Mouse (Mus musculus): ENCODE measurements around the gene Ttc41. TPM values are rescaled to one million over a fixed set of nuclear protein-coding genes. Genes with fewer than 3 reads are reported as not detected.
A peak's percentile ranks its signal among the peaks of the same experiment; 100 is the strongest.
"Not testable (repeated sequence)": the region's sequence is repeated elsewhere in the genome, so short reads cannot be mapped to it uniquely, and the experiment has no call there.

The Ttc41 gene
- total RNA-seq (2021): 2.4 and 2.7 TPM in 2 replicates
- long read RNA-seq, experiment 1: 0 reads
- long read RNA-seq, experiment 2: 0 reads

DNA sequence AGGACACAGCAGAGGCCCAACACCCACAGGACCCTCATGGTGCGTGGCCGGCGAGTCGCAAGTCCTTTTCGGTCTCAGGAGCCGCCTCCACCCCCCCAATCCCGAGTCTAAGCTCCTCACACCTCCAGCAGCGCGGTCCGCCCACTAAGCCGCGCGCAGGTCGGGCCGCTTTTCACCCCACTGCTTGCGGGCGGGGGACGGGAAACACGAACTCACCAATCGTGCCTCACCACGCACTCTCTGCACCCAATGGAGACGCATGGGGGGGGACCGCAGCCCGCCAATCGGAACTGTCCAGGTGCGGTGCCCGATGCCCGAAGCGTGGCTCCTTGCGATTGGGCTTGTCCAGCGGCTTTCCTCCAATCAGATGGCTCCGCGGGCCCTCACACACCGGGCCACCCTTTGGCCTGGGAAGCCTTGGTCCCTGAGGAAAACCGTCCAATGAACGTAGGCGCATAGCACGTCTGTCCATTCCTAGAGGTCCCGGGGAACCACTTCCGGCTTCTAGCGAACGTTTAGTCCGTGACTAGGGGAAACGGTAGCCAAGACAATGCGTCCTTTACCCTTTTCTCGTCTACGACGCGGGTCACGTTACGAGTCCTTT is at the start of gene Ttc41, which contains the start of gene Hsp90b1:
Gene Ttc41 (plus strand): TSS at position 494 of the 604 bp plus-strand sequence.
Gene Hsp90b1 (minus strand): TSS at position 192 of the 604 bp plus-strand sequence.
- DNase-seq: peak; percentile 100

DNA sequence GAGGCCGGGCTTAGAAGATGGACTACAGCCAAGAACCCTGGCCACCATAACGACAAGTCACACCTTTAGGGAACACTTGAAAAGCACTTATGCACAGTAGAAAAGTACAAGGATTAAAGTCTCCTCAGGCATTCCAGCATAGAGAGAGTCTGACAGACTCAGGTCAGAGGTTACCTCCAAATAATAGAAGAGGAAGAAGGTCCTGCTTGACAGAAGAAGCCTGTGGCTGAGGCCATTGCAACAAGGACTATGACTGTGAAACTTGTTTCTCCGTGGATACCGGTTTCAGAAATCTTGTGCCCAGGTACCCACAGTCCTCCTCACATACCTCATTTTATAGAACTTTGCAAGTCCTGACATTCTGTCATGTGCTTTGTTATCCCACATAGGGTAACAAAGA is 35.1 kb upstream of the Ttc41 start:
- not testable (repeated sequence) for DNase-seq

- not testable (repeated sequence) for DNase-seq
Observed at GRCm38 (mm10) chr10:86684797-86685178, 20.8 kb upstream of the Ttc41 start.

DNA sequence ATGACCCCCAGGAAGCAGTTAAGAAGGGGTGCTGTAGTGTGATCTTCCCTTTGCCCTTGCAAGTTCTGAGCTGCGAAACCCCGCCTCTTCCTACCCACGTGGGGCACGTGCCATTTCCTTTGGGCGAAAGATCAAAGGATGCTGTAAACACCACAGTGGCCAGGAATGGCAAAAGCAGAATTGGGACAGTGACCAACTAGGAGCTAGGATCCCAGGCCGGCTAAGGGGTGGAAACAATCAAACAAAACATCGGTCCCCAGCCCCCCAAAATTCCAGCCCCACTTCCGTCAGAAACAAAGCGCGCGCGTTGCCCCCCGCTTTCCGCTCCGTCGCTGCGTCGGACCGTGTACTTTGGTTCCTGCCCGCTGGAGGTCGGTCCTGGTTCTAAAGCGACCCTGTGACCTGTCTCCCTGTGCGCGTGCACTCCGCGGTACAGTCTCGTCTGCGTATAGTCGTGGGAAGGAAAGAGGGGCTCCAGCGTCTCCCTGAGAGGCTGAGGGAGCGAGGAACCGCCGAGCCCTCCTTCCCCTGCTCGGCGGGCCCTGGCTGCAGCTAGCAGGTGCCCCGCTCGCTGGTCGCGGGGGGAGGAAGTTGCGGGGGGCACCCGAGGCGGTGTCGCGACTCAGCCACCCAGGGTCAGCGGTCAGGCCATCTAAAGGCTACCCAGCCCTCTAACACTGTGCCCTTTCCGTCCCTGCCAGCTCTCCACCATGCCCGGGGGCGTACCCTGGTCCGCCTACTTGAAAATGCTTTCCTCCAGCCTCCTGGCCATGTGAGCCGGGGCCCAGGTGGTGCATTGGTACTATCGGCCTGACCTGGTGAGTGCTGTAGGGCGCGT is 20.2 kb upstream of the Ttc41 start:
- peak; percentile 88 for DNase-seq

DNA sequence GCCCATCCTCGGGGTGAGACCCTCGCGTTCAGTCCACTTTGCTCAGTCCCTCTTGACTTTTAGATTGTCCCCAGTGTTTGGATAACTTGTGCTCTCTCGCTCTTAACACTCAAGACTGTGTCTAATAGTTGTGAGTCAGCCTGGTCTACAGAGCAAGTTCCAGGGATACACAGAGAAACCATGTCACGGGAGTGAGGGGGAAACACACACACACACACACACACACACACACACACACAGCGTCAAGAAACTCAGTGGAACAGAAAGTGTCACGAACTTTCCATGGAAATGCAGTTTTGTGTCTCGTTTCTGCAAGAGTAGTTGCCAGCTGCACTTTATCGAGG is 19.6 kb upstream of the Ttc41 start:
- DNase-seq: not testable (repeated sequence)

DNA sequence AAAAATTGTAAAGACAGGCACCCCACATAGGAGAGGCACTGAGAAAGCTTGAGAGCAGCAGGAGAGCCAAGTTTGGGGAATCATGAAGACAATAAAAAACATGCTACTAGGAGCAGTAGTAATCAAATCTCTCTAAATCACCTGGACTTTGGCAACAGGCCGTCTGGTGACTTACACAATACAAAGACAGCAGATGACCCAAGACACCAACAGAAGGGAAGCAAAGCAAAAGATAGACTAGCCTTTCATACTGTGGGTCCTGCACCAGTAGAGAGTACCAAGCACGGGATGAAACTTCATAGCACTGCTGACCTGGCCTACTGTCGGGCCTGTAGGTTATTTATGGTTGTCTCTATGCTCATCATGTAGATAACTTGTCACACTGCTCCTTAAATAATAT is 5.4 kb upstream of the Ttc41 start:
- DNase-seq: no peak

- no peak for DNase-seq
Observed at GRCm38 (mm10) chr10:86700973-86701372, 4.6 kb upstream of the Ttc41 start.

- no peak for DNase-seq
Observed at GRCm38 (mm10) chr10:86702312-86702920, 3.2 kb upstream of the Ttc41 start.

- DNase-seq: no peak
Observed at GRCm38 (mm10) chr10:86703375-86703774, 2.2 kb upstream of the Ttc41 start.

DNA sequence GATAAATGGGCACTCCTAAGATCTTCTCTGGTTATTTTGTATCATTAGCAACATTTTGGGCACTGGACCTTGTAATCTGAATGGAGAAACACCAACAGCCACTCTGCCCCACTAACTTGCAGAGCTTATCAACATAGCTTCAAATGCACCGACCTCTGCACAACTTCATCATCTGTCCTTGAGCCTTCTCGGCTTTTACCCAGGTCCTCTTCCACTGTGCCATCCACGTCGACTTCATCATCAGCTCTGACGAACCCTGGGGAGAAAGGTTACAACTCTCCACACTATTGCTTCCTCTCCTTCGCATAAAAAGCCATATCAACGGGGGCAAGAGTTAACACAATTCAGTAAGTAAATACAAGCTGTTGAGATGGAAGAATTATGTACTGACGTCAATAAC is 1.5 kb upstream of the Ttc41 start:
- peak; percentile 60 for DNase-seq

- peak; percentile 62 for DNase-seq
Observed at GRCm38 (mm10) chr10:86704589-86705191, 921 bp upstream of the Ttc41 start.

DNA sequence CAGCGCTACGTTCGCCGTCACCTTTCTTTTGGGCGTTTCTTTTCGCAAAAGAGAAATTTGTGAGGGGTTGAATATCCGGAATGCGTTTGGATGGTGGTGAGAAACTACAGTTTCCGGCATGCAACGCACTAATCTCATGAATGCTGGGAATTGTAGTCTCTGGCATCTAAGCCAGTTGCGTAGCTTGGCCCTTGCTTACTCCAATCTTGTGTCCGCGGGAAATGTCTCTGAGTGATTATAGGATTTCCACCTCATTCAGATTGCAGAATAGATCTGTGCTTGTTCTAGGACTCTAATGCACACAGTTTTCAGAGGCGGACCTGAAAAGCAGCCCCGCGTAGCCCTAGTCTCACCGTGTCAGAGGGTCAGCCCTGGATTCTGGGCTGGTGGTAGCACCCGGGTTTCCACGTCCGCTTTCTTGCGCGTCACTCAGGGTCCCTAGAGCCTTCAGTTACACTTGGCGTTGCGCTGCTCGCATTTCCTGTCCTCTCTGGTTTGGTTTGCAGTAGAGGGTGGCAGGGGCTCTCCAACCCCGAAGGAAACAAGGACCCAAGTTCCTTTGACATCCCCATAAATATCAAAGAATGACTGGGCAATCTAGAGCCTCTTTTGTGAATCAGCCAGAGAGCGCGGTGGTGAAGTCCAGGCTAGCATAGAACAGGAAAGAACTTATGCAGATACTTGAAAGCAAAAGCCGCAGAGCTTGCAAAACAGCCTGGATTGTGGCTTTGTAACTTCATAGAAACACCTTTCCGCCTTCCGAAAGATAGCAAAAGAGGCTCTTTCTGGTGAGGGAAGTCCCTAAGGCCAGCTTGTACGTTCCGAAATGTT is 526 bp downstream of the Ttc41 start:
- DNase-seq: peak; percentile 80

DNA sequence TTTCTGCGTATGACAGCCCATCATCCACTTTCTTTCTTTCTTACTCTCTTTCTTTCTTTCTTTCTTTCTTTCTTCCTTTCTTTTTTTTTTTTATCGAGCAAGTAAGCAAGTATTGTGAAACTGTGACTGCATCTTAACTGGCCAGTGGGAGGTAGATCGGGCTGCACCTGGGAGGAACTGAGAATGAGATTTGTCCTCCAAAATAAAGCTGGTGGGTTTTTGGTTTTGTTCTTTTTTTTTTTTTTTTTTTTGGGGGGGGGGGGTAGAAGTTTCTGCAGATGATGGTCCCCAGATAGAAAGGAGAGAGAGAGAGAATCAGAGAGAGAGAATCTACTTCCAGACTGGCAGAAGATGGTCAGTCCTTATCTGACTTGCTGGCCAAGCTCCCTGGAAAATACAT is 1.5 kb downstream of the Ttc41 start:
- no peak for DNase-seq

DNA sequence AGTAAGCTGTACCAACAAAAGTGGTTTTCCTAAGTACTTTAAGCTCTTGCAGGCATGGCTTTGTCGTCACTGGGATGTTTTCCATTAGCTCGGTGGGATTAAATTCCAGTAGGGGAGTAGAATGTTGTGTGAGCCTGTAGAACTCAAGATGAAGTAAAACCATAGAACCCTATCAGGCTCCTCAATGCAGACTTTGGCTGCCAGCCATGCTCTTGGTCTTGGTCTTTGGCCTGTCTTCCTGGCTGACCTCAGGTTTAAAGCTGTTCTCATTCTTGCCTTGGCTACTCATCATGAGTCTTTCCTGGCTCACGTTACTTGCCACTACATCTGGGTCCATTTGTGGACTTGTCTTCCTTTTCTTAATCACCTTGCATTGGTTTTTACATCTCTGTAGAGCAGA is 6.5 kb downstream of the Ttc41 start:
- DNase-seq: no peak

GRCm38 (mm10) chr10:86727548-86727980 is 22.0 kb downstream of the Ttc41 start:
- peak; percentile 40 for DNase-seq

DNA sequence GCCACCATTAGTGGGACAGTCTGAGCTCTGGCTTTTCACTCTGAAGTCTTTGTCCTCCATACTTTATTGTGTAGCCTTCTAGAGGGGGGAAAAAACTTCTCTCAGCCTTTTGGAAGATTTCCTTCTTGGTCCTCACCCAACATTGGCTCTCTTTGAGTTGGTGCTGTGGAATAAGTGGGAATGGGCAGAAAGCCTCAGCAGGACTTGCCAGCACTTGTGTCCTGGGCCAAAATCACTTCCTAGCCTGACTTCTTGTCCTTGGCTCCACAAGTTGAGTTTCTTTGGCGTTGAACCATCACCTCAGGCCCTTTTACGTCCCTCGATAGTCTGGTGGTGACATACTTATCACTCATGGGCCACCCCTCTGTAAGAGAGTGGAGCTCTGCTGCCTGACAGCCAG is 22.6 kb downstream of the Ttc41 start:
- no peak for DNase-seq

DNA sequence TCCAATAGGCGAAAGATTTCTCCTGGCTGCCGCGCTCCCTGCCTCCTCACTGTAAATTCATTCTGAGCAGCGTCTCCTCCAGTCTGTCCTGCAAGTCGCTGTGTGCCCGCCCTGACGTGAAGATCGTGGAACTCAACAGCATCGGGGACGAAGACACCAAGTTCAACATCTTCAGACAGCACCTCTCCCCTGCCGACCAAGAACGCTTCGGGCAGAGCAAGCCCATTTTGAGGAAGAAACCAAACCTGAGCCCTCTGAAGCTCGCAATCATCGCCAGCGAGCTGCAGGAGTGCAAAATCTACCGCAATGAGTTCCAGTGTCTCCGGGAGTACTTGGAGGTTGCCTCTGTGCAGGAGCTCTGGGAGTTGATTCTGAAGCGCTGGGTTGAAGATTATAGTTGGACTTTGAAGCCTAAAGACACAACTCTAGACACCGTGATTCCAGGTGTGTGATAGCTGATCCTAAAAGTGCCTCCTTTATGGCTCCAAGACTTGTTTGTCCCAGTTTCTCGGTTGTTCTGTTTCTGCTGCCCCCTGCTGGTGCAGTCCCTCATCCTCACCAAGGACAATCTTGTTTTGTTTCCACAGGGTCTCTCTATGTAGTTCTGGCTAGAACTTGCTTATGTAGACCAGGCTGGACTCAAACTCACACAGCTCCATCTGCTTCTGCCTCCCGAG is 25.4 kb downstream of the Ttc41 start:
- DNase-seq: peak; percentile 90

GRCm38 (mm10) chr10:86731500-86731863 is 25.9 kb downstream of the Ttc41 start:
- DNase-seq: no peak

DNA sequence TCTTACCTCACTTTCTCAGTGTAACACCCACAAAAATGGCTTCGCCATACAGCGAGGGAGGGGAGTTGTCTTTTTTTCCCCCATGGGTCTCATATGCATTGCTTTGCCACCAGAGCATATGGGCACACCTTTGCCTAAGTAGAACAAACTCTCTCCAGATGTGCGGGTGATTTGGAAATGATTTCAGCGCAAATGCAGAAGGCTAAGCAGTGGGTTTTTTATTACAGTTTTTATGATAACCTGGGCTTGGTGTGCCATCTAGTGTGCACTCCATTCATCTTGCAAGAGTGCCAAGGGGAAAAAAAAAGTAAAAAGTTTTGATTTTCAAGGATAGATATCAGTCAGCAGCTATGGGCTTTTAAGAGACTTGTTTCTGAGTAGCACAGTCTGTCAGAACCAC is 29.4 kb downstream of the Ttc41 start:
- DNase-seq: no peak

DNA sequence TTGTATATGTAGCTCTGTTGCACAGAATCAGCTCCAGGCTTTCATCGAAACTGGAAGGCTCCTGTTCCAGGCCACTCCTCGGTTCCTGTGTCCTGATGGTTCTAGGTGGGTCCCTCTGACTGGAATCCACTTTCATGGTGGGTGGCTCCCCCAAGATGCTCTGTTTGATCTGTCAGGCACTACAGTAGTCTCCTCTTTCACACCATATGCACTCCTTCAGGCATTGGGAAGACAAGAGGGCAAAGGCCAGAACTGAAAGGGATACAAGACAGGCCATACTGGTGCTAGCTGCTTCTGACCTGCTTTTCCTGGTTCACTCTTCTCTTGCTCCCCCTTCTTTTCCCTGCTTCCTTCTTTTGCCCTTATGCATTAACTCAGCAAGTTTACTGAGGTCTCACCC is 37.3 kb downstream of the Ttc41 start:
- DNase-seq: no peak

DNA sequence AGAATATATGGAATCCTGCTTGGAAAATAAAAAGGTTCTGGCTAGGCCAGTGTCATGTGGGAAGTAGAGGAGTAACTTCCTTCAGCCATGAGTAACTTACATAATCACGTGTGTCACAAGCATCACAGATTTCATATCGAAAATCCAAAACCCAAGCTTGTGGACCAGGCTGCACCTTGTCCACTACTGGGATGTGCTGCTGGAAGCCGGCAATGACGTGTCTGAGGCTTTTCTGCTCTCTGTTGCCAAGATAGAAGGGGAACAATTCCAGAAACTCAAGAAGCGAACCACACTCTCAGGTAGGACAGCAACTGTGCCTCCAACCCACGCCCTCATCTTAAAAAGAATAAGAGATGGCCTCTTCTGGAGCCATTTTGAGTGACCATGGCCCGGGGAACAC is 38.7 kb downstream of the Ttc41 start:
- DNase-seq: no peak

Data from adrenal gland, postnatal 14 days (tissue).